In genomic region chr6:21684252-21684651, GRCm38 (mm10) we compare ENCODE assay signal across 11 mouse cellular contexts.
DNase-seq lines count a peak whose midpoint lies in the region; ATAC-seq lines count a peak whose summit lies in the region.
"Had no signal": no experiment of that assay in that cellular context is flagged by ENCODE, and none has a peak within 500 bp of the region (broad histone marks: within the 10 kb centered on the region; RNA-seq: fewer than 3 reads in every experiment).

No protein-coding gene starts in this region.

- H3K4me1 ChIP-seq in heart, embryonic 16.5 days (ENCODE audit: control insufficient read depth, insufficient read depth, low read length), result peaks cover 2% of the 10 kb centered on the region; the same call in 1 of the 2 replicates
- H3K4me1 ChIP-seq: embryonic facial prominence, embryonic 12.5 days; liver, embryonic 12.5 days had no signal

- H3K9me3 ChIP-seq in heart, embryonic 16.5 days (replicated peaks; ENCODE audit: control insufficient read depth, low read length), result no peaks in the 10 kb centered on the region
- H3K9me3 ChIP-seq: embryonic facial prominence, embryonic 12.5 days; liver, embryonic 12.5 days had no signal

- 19% methylated on average over 6 of the region's 6 CpGs for WGBS in heart, embryonic 16.5 days

- peak overlapping the region; percentile 52 for H3K4me2 ChIP-seq in heart, embryonic 16.5 days (ENCODE audit: low read depth, low read length)
- H3K4me2 ChIP-seq: embryonic facial prominence, embryonic 12.5 days; liver, embryonic 12.5 days had no signal

- no peak for DNase-seq in heart, adult 8-10 months (ENCODE audit: low spot score)
- peak; percentile 23 for DNase-seq in retina, postnatal 1 day
- DNase-seq in retina, embryonic 14.5 days (ENCODE audit: low spot score), result no peak
- peak; percentile 10 for DNase-seq in embryo, embryonic 11 days
- DNase-seq in testis, postnatal 14 days (ENCODE audit: low spot score), result no peak
- DNase-seq in right cerebral cortex, adult 18-20 months, result no peak
- DNase-seq in layer of hippocampus, postnatal 25 days (ENCODE audit: extremely low spot score in 1 of 2, low spot score in 1 of 2), result no peak
- DNase-seq: forebrain, postnatal 0 days had no signal

- H3K27me3 ChIP-seq in heart, embryonic 16.5 days (ENCODE audit: control insufficient read depth, insufficient read depth, low read length), result no peaks in the 10 kb centered on the region
- H3K27me3 ChIP-seq: embryonic facial prominence, embryonic 12.5 days; liver, embryonic 12.5 days had no signal

- no peak overlapping the region; the same call in 1 of the 2 replicates for H3K9ac ChIP-seq in heart, embryonic 16.5 days (ENCODE audit: low read length)
- H3K9ac ChIP-seq: embryonic facial prominence, embryonic 12.5 days; forebrain, postnatal 0 days; liver, embryonic 12.5 days had no signal

- no peaks in the 10 kb centered on the region for H3K36me3 ChIP-seq in heart, embryonic 16.5 days (ENCODE audit: control insufficient read depth, insufficient read depth)
- H3K36me3 ChIP-seq: embryonic facial prominence, embryonic 12.5 days; liver, embryonic 12.5 days had no signal

- H3K4me3 ChIP-seq in heart, embryonic 16.5 days (ENCODE audit: low read length), result 0 out of 2 replicates have a peak overlapping the region, but pooled peaks have one; percentile 14
- H3K4me3 ChIP-seq: embryonic facial prominence, embryonic 12.5 days; liver, embryonic 12.5 days had no signal

- no peak overlapping the region for H3K27ac ChIP-seq in heart, embryonic 16.5 days (ENCODE audit: low read length)
- H3K27ac ChIP-seq: embryonic facial prominence, embryonic 12.5 days; liver, embryonic 12.5 days had no signal

- ATAC-seq in heart, embryonic 16.5 days (replicated peaks; ENCODE audit: extremely low read depth, insufficient read depth, low FRiP score), result no peak
- ATAC-seq: forebrain, postnatal 0 days; liver, embryonic 12.5 days had no signal

Comparison
In these comparisons a context has a peak if more than half of its experiments do, and no peak if none do; other contexts are left out.
1. DNase-seq: peak in retina, postnatal 1 day (single experiment) and embryo, embryonic 11 days (single experiment); none in heart, adult 8-10 months (single experiment), retina, embryonic 14.5 days (single experiment), testis, postnatal 14 days (single experiment), right cerebral cortex, adult 18-20 months (single experiment) and layer of hippocampus, postnatal 25 days (0 of 2).